Comparison of ENCODE assay signal across 8 mouse cellular contexts in the genomic region with DNA sequence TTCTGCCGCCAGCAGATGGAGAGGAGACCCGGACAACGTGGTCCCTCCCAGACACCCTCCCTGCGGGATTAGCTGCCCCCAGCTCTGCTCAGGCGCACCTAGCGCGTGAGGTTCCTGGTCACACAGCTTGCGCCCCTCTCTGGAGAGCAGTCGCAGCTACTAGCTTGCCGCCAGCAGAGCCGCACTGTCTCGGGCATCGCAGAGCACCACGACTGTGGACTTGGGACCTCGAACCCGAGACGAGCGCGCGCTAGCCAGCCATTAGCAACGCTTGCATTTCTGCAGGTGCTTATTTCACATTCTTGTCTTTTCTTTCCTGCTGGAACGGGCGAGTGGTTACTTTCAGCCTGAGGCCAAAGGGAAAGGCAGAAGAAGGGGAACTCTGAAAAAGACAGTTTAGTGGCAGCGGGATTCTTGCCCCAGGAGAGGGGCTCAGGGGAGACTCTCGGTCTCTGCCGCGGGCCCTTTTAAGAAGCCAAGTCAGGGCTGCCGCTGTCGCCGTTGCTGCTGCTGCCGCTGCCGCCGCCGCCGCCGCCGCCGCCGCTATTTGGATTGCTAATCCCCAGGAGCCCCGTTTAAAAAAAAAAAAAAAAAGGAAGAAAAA. TPM values are rescaled to one million over a fixed set of nuclear protein-coding genes. Genes with fewer than 3 reads are reported as not detected.
A peak's percentile ranks its signal among the peaks of the same experiment; 100 is the strongest.
DNase-seq lines count a peak whose midpoint lies in the region; ATAC-seq and TF ChIP-seq lines count a peak whose summit lies in the region.

No protein-coding gene starts in this region.

- peak; percentile 92 for DNase-seq in 416B (ENCODE audit: low read depth)
- DNase-seq in adrenal gland, postnatal 36 days, result peak; percentile 70 to 79
- DNase-seq in embryonic facial prominence, embryonic 14.5 days (ENCODE audit: low spot score), result peak; percentile 72
- peak; percentile 62 for DNase-seq in heart, adult 8-10 months (ENCODE audit: low spot score)
- peak; percentile 80 for DNase-seq in kidney, adult 2 months
- peak; percentile 36 for DNase-seq in limb, embryonic 14.5 days (ENCODE audit: low spot score)
- peak; percentile 83 for DNase-seq in midbrain, embryonic 14.5 days
- peak; percentile 61 to 67 for DNase-seq in spleen, adult 18-20 months

- no peaks in the 10 kb centered on the region for H3K9me3 ChIP-seq in embryonic facial prominence, embryonic 14.5 days (ENCODE audit: control insufficient read depth, low read length)
- no peaks in the 10 kb centered on the region for H3K9me3 ChIP-seq in limb, embryonic 14.5 days (ENCODE audit: control insufficient read depth, low read length)
- H3K9me3 ChIP-seq in midbrain, embryonic 14.5 days (ENCODE audit: control insufficient read depth, low read length), result no peaks in the 10 kb centered on the region

- peaks cover 45% of the 10 kb centered on the region for H3K27me3 ChIP-seq in embryonic facial prominence, embryonic 14.5 days (replicated peaks; ENCODE audit: control insufficient read depth, insufficient read depth, low read length)
- peaks cover 3% of the 10 kb centered on the region for H3K27me3 ChIP-seq in kidney, adult 2 months (replicated peaks; ENCODE audit: control insufficient read depth, insufficient read depth, low read length)
- peaks cover 15% of the 10 kb centered on the region; the same call in 1 of the 2 replicates for H3K27me3 ChIP-seq in limb, embryonic 14.5 days (ENCODE audit: control insufficient read depth, insufficient read depth, low read length)
- peaks cover 12% of the 10 kb centered on the region for H3K27me3 ChIP-seq in midbrain, embryonic 14.5 days (ENCODE audit: control insufficient read depth, insufficient read depth, low read length)

- TF ChIP-seq CTCF in kidney, adult 2 months (conservative IDR thresholded peaks at IDR 0.05; ENCODE audit: insufficient read depth, insufficient read length, low read depth, low read length), result peak; percentile 41

- TF ChIP-seq POLR2A in kidney, adult 2 months (IDR thresholded peaks at IDR 0.05; ENCODE audit: low read depth, low read length), result peak; percentile 37
- no peak for TF ChIP-seq POLR2A in limb, embryonic 14.5 days (IDR thresholded peaks at IDR 0.05; ENCODE audit: borderline replicate concordance, extremely low read depth, insufficient read depth, insufficient read length)

- peak overlapping the region; percentile 68 for H3K9ac ChIP-seq in embryonic facial prominence, embryonic 14.5 days (ENCODE audit: low read depth, low read length)
- peak overlapping the region; percentile 64 for H3K9ac ChIP-seq in limb, embryonic 14.5 days (ENCODE audit: low read depth, low read length, severe bottlenecking)
- peak overlapping the region; percentile 82 for H3K9ac ChIP-seq in midbrain, embryonic 14.5 days (replicated peaks; ENCODE audit: low read length)

- under 1% methylated on average over 40 of the region's 40 CpGs for WGBS in embryonic facial prominence, embryonic 14.5 days
- WGBS in kidney, adult 2 months, result 1% methylated on average over 40 of the region's 40 CpGs
- WGBS in limb, embryonic 14.5 days, result under 1% methylated on average over 38 of the region's 40 CpGs
- under 1% methylated on average over 40 of the region's 40 CpGs for WGBS in midbrain, embryonic 14.5 days

- H3K4me2 ChIP-seq in embryonic facial prominence, embryonic 14.5 days (ENCODE audit: low read depth, low read length), result peak overlapping the region; percentile 98
- H3K4me2 ChIP-seq in limb, embryonic 14.5 days (replicated peaks; ENCODE audit: low read depth, low read length, severe bottlenecking), result peak overlapping the region; percentile 98
- H3K4me2 ChIP-seq in midbrain, embryonic 14.5 days (ENCODE audit: low read length), result peak overlapping the region; percentile 91

- ATAC-seq in embryonic facial prominence, embryonic 14.5 days (ENCODE audit: low read depth), result peak; percentile 72
- peak; percentile 25; the same call in 1 of the 2 replicates for ATAC-seq in limb, embryonic 14.5 days (ENCODE audit: low FRiP score, low read depth)
- ATAC-seq in midbrain, embryonic 14.5 days (ENCODE audit: low FRiP score, low TSS enrichment), result peak; percentile 48; the same call in 1 of the 2 replicates

- H3K4me1 ChIP-seq in embryonic facial prominence, embryonic 14.5 days (ENCODE audit: control insufficient read depth, insufficient read depth, low read length), result no peaks in the 10 kb centered on the region
- H3K4me1 ChIP-seq in kidney, adult 2 months (ENCODE audit: control insufficient read depth, insufficient read depth, low read length), result no peaks in the 10 kb centered on the region
- H3K4me1 ChIP-seq in limb, embryonic 14.5 days (ENCODE audit: control insufficient read depth, insufficient read depth, low read length), result peaks cover 11% of the 10 kb centered on the region
- H3K4me1 ChIP-seq in midbrain, embryonic 14.5 days (ENCODE audit: control insufficient read depth, insufficient read depth, low read length), result peaks cover 16% of the 10 kb centered on the region

- H3K27ac ChIP-seq in embryonic facial prominence, embryonic 14.5 days (replicated peaks; ENCODE audit: low read depth, low read length), result 0 out of 2 replicates have a peak overlapping the region, but pooled peaks have one; percentile 16
- peak overlapping the region; percentile 83 for H3K27ac ChIP-seq in kidney, adult 2 months (ENCODE audit: insufficient read depth, low read depth, low read length)
- H3K27ac ChIP-seq in limb, embryonic 14.5 days (replicated peaks; ENCODE audit: low read depth, low read length), result no peak overlapping the region
- peak overlapping the region; percentile 86 for H3K27ac ChIP-seq in midbrain, embryonic 14.5 days (replicated peaks; ENCODE audit: low read depth, low read length)

- no peaks in the 10 kb centered on the region for H3K36me3 ChIP-seq in embryonic facial prominence, embryonic 14.5 days (ENCODE audit: control insufficient read depth, insufficient read depth, low read length)
- no peaks in the 10 kb centered on the region for H3K36me3 ChIP-seq in kidney, adult 2 months (ENCODE audit: control insufficient read depth, insufficient read depth, low read length)
- H3K36me3 ChIP-seq in limb, embryonic 14.5 days (ENCODE audit: control insufficient read depth, insufficient read depth, low read length), result no peaks in the 10 kb centered on the region
- no peaks in the 10 kb centered on the region for H3K36me3 ChIP-seq in midbrain, embryonic 14.5 days (ENCODE audit: control insufficient read depth, insufficient read depth, low read length)

- peak overlapping the region; percentile 82 for H3K4me3 ChIP-seq in embryonic facial prominence, embryonic 14.5 days (ENCODE audit: low read depth, low read length)
- H3K4me3 ChIP-seq in kidney, adult 2 months (ENCODE audit: insufficient read depth, low read depth, low read length), result peak overlapping the region; percentile 79
- peak overlapping the region; percentile 76 for H3K4me3 ChIP-seq in limb, embryonic 14.5 days (replicated peaks; ENCODE audit: low read length)
- H3K4me3 ChIP-seq in midbrain, embryonic 14.5 days (replicated peaks; ENCODE audit: low read depth, low read length), result peak overlapping the region; percentile 75

RNA-seq across cellular contexts. Expression of a gene that starts 11.8 kb away (rescaled TPM):
- total RNA-seq in adrenal gland, postnatal 36 days (2021), result 10 to 100 TPM; 27.9 to 32.2 TPM
- 22.3 and 23.8 TPM in 2 replicates for polyA plus RNA-seq in embryonic facial prominence, embryonic 14.5 days (2014; fragmentation: Nextera tagmentation; extraction: Ambion mirVana)
- total RNA-seq in heart, adult 8-10 months (2022), result 10 to 100 TPM; 25.6 to 27.7 (median 26.0) TPM
- 18.5 and 20.8 TPM in 2 replicates for polyA plus RNA-seq in kidney, adult 2 months (2012; rRNA removed)
- polyA plus RNA-seq in limb, embryonic 14.5 days (2012; rRNA removed), result 17.8 and 18.1 TPM in 2 replicates
- 17.8 and 19.4 TPM in 2 replicates for polyA plus RNA-seq in limb, embryonic 14.5 days (2014; fragmentation: Nextera tagmentation; extraction: Ambion mirVana)
- polyA plus RNA-seq in midbrain, embryonic 14.5 days (2014; fragmentation: Nextera tagmentation; extraction: Ambion mirVana), result 25.8 and 31.6 TPM in 2 replicates

RNA-seq across cellular contexts. Expression of a gene that starts 58.0 kb away (rescaled TPM):
- total RNA-seq in adrenal gland, postnatal 36 days (2021), result 100 to 1,000 TPM in 1 of 2 experiments, 10 to 100 TPM in 1; 71.5 to 103 TPM
- 47.3 and 50.7 TPM in 2 replicates for polyA plus RNA-seq in embryonic facial prominence, embryonic 14.5 days (2014; fragmentation: Nextera tagmentation; extraction: Ambion mirVana)
- total RNA-seq in heart, adult 8-10 months (2022), result 10 to 100 TPM; 51.5 to 57.2 (median 52.1) TPM
- 22.3 and 25.0 TPM in 2 replicates for polyA plus RNA-seq in kidney, adult 2 months (2012; rRNA removed)
- 35.9 and 40.1 TPM in 2 replicates for polyA plus RNA-seq in limb, embryonic 14.5 days (2012; rRNA removed)
- 47.6 and 52.0 TPM in 2 replicates for polyA plus RNA-seq in limb, embryonic 14.5 days (2014; fragmentation: Nextera tagmentation; extraction: Ambion mirVana)
- 69.7 and 75.6 TPM in 2 replicates for polyA plus RNA-seq in midbrain, embryonic 14.5 days (2014; fragmentation: Nextera tagmentation; extraction: Ambion mirVana)

RNA-seq across cellular contexts. Expression of a gene that starts 58.6 kb away (rescaled TPM):
- total RNA-seq in adrenal gland, postnatal 36 days (2021), result not detected
- polyA plus RNA-seq in embryonic facial prominence, embryonic 14.5 days (2014; fragmentation: Nextera tagmentation; extraction: Ambion mirVana), result 1.3 and 2.5 TPM in 2 replicates
- total RNA-seq in heart, adult 8-10 months (2022), result not detected
- polyA plus RNA-seq in kidney, adult 2 months (2012; rRNA removed), result not detected in 2 replicates
- not detected in 2 replicates for polyA plus RNA-seq in limb, embryonic 14.5 days (2012; rRNA removed)
- 2.3 and 3.1 TPM in 2 replicates for polyA plus RNA-seq in limb, embryonic 14.5 days (2014; fragmentation: Nextera tagmentation; extraction: Ambion mirVana)
- 2.6 and 2.7 TPM in 2 replicates for polyA plus RNA-seq in midbrain, embryonic 14.5 days (2014; fragmentation: Nextera tagmentation; extraction: Ambion mirVana)

Comparison
In these comparisons a context has a peak if more than half of its experiments do, and no peak if none do; other contexts are left out.
1. DNase-seq: peak in every context shown above with its lines; median percentile 92 in 416B; 83 in midbrain, embryonic 14.5 days; 80 in kidney, adult 2 months; 74 in adrenal gland, postnatal 36 days; 72 in embryonic facial prominence, embryonic 14.5 days; 64 in spleen, adult 18-20 months; 62 in heart, adult 8-10 months; 36 in limb, embryonic 14.5 days.